Mouse (Mus musculus) yolk sac, embryonic 10.5 days (tissue): ENCODE measurements at regions not wholly inside any gene's neighbourhood (a gene's known extent, or its start where the extent isn't known, plus 50 kb on each side); places are given as distances from the start of the nearest gene placed in this dataset.

Experiments
- DNase-seq: peaks from one replicate; pipeline ENCODE4 v3.0.0-alpha.2; 2017; ENCODE audit warnings: low spot score

GRCm38 (mm10) chr1:194334752-194335719, 283.0 kb upstream of the Plxna2 start:
- no peak for DNase-seq

- DNase-seq = no peak
Measured at GRCm38 (mm10) chr1:194332639-194333038, 285.4 kb upstream of the Plxna2 start.

GRCm38 (mm10) chr1:194330471-194330870, 287.5 kb upstream of the Plxna2 start:
- DNase-seq = no peak

DNA sequence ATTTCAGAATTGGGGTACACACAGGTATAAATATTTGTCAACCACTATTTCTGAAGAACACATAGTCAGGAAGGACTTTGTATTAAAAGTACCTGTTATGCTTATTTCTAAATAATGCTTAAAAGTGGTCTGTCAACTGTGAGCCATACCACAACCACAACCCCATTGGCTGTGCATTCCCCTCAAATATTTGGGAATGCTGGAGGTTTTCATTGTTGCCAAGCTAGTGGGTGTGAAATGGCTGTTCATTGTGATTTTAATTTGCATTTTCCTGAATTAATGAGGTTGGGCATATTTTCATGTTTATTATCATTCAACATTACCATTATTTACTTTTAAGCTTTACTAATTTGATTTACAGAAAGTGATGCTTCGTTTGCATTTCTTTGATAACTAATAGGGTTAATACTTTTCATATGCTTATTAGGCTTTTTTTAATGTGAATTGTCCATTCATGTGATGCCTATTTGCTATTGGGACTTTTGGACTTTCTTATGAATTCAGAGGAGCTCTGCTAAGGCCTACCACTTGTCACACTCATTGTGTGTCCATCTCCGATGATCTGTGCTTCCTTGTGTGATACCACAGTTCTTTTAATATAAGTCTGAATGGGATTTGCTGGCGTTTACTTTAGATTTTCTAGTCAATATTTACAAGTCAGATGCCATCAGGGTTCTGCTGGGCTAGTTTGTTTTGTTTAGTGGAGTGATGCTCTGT, 297.5 kb upstream of the Plxna2 start:
- DNase-seq = no peak

GRCm38 (mm10) chr1:194318351-194318750, 299.7 kb upstream of the Plxna2 start:
- peak; percentile 49 for DNase-seq

DNA sequence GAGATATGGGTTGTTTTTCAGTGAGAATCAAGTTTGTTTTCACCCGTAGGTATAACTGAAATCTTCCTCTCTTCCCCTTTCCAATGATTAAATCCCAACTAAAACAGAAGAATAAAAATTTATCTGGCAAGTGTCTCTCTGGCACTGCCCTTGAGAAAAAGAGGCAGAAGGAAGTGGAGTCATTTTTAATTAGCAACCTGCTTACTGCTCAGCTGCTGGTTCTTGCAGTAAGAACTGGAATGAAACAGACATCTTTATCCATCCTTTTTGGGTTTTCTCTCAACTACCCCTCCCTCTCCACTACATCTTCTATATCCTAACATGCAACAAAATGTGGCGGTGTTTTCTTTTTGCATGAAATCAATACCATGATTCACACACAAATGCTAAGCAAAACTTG, 302.4 kb upstream of the Plxna2 start:
- DNase-seq = no peak

DNA sequence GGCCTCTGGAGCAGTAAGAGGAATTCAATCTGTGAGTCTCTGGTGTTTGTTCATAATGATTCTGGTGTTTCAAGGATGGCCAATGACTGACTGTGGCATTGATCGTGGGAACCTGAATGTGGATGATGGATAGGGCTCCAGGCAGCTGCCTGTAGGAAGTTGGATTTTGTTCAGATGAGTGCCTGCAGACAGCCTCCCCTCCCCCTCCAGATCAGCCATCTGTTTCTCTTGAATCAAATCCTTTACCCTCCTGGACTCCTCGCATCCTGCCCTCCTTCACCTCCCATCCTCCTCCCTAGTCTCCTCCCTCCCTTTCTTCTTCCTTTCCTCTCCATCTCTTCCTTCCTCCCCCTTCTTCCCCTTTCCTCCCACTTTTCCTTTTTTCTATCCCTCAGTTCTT, 307.6 kb upstream of the Plxna2 start:
- DNase-seq = no peak

DNA sequence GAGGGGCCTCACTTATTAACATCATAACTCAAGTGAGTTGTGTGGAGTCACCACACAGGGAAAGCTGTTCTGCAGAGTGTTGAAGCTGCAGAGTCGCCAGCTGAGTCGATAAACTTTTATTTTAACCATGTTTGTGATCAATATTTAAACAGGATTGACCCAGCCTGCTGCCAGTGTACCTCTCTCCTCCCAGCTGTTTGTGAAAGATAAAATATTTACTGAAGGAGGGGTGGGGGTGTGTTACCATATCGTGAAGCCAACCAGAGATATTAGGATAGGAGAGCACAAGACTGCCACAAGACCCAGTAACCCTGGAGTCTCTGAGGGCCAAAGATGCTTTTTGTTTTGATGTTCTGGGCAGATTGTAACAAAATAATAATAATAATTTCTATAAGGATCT, 309.4 kb upstream of the Plxna2 start:
- no peak for DNase-seq

DNA sequence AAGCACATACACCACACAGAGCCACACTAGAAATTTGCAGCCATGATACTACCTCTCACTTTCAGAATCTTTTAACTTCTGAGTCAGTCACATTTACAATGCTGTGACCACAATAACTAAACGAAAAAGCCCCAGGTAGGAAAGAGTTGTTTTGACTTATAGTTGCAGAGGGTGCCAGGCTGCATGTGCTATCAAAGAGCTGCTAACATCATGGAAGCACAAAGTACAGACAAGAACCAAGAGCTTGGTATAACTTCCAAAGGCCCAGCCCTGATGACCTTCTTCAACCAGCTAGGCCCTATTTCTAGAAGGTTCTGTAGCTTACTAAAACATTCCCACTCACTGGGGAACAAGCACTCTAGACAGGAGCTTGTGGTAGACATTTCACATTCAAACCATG, 314.1 kb upstream of the Plxna2 start:
- no peak for DNase-seq

- DNase-seq = no peak
Measured at GRCm38 (mm10) chr1:194302775-194303174, 315.2 kb upstream of the Plxna2 start.

DNA sequence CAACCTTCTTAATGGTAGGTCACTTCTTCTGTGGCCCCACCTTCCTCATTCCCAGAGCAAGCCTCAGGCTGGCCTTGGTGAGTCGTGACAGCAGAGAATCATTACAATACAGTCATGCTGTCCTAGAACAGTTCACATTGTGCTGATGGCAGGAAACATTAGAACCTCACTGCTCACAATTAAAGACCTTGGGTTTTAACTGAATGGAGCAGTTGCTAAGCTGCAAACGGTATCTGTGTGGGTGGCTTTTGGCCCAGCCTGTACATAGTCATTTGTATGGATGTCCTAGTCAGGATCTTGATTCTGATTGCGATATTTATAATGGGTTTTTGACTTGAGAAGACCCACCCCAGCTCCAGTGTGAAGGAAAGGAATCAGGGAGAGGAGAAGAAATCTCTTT, 336.1 kb upstream of the Plxna2 start:
- DNase-seq = no peak

DNA sequence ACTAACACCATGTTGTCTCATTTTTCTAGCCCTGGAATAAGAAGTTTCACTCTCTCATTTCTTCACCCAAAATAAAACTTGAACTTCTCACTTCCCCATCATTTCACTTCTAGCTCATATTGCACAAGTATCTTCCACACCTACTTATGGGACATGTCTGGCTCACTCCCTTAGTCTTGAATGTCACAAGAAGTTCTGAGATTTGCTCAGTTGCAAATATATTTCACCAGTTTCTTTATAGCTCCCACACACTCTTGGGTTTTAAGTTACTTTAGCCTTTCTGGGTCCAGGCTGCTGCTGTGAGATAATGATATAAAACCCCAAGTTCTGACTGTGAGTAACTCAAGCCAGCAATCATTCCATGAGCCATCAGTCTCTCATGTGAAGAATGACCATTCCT, 350.0 kb upstream of the Plxna2 start:
- DNase-seq = no peak

GRCm38 (mm10) chr1:194262374-194262773, 355.6 kb upstream of the Plxna2 start:
- DNase-seq = no peak

GRCm38 (mm10) chr1:194259957-194260356, 358.1 kb upstream of the Plxna2 start:
- DNase-seq = no peak

DNA sequence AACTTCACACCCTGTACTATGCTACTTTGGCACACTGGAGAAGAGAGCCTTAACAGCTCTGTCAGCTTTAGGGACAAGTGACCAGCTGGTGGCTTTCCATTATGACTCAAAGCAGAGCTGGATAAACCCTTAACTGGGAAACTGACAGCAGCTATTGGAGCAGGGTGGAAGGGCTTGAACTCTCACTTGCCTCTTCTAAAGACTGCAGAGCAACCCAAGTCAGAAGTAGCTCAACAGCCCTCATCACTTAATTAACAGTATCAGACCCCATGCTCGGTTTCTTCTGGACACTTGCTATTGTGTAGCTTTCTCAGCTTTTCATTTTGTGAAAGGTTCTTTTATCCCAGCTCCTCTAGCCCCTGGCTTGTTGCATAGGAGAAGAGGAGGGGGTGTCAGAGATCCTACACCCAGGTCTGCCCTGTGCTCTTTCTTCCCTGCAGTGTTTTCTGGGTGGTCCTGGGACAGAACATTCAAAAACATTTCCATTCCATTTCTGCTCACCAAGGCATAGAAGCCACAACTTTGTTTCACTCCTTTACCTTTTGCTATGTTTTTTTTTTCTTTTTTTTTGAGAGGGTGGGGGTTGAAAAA, 373.1 kb upstream of the Plxna2 start:
- DNase-seq = no peak

- DNase-seq = no peak
Measured at GRCm38 (mm10) chr1:194241111-194241510, 376.9 kb upstream of the Plxna2 start.

DNA sequence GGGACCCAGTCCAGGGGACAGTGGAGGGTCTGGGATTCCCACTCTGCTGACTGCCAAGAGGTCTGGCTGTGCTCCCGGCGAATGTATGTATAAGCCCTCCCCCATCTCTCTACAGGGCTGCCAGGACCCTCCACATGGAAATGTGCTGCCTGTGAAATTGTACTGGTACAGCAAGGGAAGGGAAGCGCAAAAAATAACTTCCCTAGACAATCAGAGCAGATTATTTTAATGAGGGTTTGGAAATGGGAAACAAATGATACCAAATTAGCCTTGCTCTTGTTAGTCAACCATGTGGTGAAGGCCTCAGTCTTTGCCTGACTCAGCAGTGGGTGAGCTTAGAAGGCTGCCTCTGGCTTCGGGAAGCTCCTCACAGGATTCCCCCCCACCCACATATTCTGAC, 386.8 kb upstream of the Plxna2 start:
- DNase-seq = no peak

- no peak for DNase-seq
Measured at GRCm38 (mm10) chr1:194226550-194227160, 391.4 kb upstream of the Plxna2 start.

- DNase-seq = no peak
Measured at GRCm38 (mm10) chr1:194225786-194226185, 392.2 kb upstream of the Plxna2 start.

- no peak for DNase-seq
Measured at GRCm38 (mm10) chr1:194224046-194224445, 394.0 kb upstream of the Plxna2 start.

DNA sequence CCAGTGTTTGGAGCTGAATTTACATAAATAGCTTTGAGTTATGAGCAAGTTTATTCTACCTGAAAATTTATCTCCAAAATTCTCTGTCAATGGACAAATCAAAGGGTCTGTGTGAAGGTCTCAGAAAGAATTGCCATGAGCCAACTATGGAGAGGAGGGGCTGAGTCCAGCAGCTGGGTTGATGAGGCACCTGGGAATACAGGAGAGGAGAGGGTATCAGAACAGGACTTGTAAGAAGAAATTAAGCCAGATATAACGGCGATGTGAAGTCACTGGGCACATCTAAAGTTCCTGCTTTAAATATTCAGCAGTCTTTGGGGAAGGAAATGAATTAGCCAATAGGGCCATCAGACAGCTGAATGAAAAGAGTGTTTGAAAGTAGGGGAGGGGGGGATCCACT, 394.4 kb upstream of the Plxna2 start:
- DNase-seq = no peak

DNA sequence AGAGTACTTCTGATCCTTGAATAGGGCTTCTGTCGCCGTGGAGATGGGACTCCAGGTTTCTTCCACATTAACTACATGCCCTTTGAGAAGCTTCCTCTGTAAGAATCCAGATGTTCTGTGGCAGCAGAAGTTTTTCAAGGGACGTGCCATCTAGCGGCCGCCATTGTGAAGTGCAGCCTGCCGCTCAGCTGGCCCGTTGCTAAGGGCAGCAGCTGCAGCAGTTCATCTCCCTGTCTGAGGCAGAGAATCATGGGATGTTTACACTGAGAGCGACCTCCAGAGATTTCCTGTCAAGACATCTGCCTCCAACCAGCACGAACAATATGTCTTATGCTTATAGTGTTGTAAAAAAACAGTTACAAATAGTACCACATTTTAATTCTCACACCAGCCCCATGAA, 395.0 kb upstream of the Plxna2 start:
- peak; percentile 68 for DNase-seq
